Mouse (Mus musculus): ENCODE data around the gene Rab7b.

The Rab7b gene

DNA sequence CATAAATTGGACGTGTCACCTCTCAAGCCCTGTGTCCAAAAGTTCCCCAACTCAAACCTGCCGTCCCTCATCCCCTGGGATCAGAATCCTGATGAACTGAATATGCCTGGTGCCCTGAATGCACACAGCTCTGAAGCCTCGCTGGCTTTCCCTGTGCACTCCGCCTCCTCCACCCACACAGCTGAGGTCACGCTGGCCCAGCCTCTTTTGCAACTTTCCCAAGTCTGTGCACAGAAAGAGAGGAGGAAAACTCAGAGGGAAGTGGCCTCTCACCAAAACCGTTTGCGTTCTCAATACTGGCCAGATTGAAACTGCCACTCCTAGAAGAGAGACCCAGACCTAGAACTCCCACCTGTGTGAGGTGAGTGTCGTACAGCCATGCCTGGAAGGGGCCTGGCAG, at the start of gene Rab7b:
TSS of gene Rab7b (plus strand) at position 221 of the 400 bp plus-strand sequence.
- DNase-seq = no peak

DNA sequence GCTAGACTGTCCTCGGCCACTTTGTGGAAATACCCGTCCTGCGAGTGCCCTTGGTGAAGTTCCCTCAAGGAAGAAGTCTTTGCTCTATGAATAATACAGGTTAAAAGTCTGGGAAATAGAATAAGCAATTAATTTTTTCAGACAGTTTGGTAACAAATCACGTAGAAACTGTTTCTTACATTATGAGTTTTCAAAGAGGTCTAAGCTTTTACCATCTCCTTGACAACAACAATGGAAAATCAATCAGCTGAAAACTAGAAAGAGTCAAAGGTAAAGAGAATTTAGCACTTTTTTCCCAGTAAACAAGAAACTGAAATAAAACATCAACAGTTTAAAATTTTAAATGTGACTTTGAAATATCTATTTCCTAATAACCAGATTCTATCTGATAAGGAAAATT, 48.4 kb upstream of the Rab7b start:
- no peak for DNase-seq

DNA sequence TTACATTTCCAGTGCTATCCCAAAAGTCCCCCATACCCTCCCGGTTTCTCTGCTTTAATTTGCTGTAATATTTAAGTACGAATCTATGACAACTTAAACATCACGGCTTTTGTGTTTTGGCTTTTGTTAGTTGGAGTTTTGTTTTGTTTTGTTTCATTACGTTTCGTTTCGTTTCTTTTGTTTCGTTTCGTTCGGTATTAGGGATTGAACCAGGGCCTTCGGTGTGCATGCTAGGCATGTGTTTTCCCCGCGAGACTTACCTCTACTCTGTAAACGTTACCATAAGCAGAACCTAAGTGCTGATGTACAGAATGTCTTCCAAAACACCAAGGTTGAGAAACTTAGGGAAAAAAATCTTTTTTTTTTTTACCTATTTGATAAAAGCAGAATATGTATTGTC, 46.9 kb upstream of the Rab7b start:
- DNase-seq = no peak

DNA sequence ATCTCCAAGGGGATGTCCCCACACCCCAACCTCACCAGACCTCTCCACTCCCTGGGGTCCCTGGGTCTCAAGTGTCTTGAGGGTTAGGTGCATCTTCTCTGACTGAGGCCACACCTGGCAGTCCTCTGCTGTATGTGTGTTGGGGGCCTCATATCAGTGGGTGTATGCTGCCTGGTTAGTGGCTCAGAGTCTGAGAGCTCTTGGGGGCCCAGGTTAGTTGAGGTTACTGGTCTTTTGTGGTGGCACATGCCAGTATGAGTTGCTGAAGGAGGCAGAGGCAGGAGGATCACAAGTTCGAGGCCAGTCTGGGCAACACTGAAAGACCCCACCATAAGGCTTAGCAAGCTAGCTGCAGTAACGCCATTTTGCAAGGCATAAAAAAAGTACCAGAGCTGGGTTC, 46.2 kb upstream of the Rab7b start:
- no peak for DNase-seq

DNA sequence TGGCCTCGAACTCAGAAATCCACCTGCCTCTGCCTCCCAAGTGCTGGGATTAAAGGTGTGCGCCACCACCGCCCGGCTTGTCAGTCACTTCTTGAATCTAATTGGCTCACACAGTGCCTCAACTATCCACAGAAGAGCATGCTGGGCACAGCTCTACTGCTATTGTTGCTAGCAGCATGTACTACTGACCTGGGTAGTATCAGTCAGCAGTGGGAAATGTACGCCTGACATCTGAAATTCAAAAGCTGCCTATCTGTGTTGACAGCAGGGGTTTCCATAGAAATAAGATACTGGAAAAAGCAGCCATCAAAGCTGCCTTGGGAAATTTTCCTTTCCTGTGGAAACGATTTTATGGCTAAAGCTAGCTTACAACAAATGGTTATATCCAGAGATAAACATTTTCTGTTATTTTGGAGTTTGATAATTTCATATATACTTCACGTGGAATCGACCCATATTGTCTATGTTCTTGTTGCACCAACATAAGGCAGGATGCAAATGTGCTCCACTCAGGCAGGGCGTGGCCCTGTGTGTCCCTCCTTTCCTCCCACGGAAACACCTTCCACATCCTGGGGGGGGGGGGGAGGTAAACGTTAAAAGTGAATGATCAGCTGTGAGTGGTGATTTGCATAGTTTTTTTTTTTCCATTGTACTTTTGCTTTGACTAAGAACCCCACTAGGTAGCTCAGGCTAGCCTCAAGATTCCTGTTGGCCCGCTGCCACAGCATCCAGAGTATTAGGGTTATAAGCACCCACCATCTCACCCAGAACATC, 35.6 kb upstream of the Rab7b start:
- DNase-seq = no peak

DNA sequence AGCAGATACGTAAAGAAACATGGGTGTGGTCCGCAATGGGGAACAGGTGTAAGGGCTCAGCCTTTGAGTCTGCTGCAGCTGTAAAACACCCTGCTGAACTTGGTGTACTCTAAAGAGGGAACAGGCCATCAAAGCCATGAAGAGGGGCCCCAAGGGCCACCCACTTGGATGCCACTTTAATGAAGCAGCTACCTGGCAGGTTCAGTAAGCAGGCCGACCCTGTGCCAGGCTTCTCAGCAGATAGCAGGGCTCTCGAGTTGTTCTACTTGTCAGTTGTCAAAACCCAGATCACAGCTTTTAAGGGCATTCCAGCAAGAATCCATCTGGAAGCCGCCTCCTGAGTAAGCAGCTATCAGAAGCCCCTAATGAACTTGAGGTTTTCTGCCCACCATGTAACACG, 32.9 kb upstream of the Rab7b start:
- DNase-seq = no peak

DNA sequence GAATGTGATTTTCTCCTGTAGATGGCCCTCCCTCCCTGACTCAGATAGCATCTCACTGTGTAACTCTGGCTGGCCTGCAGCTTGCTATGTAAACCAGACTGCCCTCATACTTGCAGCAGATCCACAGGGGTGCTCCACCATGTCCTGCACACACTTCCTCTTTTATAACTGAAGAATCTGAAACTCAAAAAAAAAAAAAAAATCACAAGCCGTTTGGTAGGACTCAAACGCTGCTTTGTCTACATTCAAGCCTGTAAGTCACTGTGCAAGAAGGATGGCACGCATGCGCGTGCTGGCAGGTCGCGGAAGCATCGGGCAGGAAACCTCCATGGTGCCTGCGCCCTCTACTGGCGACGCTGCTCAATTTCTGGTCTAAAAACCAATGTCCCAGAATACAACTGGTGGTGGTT, 30.5 kb upstream of the Rab7b start:
- peak; percentile 89 for DNase-seq

DNA sequence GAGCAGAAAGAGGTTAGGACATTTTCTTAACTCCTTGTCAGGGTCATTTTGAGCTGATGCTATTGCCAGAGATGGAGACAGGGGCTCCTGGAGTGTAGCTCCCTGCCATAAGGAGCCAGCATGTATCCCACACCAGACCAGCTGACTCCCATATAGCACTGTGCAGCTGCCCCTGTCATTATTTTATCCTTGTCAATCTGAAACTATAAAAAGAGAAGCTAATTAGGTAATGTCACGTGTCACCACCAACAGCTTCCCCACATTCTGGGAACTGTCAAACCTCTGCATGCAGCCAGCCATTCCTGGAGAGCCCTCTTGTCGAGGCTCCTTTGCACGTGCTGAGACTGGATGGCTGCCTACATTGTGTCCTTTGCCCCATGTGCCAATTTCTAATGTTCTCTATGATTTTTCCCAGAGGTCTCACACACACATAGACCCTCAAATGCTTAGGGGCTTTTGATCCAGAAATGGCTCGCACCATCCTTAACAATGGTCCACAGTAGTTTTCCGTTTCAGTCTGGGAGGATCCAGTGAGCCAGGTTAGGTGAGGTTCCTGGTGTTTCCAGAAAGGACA, 28.9 kb upstream of the Rab7b start:
- DNase-seq = no peak

DNA sequence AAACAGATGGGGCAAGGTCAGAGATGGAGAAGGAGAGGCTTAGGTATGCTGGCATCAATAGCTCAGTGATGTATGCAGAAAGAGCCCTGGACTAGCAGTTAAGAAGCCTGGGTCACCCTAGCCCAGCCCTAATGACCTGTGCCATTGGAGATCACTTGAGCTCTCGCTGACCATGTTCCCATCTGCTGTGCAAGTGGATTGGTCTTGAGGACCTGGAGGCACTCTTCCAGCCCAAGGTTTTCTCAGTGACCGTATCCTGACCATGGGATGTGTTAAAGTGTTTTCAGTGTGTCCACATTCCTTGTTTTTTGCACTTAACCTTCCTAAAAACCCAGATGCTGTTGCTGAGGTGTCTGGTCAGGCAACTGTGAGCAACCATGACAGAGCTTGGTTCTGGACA, 28.2 kb upstream of the Rab7b start:
- no peak for DNase-seq

DNA sequence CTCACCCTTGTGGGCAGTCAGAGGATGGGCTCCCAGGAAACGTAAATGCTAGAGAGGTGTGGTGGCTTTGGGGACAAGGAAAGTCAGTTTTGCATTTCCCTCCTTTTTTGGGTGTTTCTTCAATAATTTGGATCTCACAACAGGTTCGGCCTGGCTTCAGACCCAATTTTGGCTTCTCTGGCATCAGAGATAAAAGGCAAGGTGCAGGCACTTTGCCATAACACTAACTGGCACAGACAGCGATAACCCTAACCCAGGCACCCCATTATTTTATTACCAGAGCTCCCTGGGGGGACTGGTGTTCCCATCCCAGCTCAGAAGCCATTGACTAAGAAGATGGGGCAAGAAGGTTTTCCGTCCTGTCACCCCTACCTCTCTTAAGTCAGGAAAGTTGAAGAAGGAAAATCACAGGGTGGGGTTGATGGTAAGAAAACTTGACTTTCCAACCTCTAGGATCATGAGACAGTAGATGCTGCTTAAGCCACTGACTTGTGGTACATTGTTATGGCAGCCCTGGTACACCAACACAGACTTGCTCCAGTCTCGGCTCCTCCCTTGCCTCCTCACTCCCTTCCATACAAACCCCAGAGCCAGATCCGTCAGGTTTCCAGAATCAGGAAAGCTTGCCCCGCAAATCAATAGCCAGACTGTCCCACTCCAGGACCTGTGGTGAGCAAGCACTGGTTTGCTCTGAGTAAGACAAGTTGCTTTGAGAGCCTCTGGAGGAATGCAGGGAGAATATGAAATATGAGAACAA, 27.6 kb upstream of the Rab7b start:
- no peak for DNase-seq

DNA sequence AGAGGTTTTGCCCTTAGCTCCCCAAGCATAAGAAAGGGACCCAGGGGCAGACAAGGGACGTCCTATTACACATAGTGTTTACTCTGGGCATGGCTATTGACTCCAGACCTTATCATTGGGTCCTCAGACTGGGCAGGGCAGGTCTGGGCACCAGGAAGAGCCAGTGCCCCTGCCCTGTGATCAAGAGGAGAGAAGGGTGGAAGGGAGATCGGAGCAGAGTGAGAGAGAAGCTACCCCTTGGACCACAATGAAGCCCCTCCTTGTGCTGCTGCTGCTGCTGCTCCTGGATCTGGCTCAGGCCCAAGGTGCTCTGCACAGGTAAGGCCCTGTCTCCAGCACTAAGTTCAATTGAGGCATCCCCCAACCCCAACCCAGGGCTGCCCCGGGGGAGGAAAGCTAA, 26.7 kb upstream of the Rab7b start:
- no peak for DNase-seq

DNA sequence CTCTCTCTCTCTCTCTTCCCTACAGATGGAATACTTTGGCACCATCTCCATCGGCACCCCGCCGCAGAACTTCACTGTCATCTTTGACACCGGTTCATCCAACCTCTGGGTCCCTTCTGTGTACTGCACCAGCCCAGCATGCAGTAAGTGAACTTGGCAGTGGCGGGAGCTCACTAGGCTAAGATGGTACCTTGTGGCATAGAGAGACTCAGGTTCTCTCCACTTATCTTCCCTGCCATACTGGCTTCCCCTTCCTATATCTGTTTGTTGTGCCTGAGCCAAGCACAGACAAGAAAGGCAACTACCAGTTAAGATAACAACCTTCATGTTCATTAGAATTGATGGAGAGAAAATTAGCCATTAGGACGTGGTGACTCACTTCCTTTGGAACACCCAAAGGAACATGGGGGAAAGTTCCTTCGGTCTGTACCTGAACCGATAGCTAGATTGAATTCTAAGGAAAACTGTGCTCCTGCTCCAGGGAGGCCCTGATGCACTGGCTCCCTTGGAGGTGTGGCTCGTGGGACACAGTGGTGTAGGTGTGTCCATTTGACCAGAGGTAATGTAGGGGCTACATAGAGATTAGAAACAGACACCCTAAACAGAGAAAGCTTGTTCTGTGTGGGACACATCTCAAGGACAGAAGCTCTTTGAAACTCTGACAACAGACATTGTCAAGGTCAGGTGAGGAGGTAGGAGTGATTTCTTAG, 25.1 kb upstream of the Rab7b start:
- no peak for DNase-seq

DNA sequence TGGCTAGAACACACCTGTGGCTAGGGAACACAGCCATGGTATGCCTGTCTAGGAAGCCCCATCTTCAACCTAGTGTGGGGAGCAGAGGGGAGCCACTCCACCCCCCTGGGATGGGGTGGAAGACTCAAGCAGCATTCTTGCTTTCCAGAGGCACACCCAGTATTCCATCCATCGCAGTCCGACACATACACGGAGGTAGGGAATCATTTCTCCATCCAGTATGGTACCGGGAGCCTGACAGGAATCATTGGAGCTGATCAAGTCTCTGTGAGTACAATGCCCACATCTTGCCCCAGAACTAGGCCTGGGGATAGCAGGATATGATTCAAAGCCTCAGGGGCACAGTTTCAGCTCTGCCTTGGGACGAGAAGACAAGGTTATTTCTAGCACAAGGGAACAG, 24.4 kb upstream of the Rab7b start:
- no peak for DNase-seq

DNA sequence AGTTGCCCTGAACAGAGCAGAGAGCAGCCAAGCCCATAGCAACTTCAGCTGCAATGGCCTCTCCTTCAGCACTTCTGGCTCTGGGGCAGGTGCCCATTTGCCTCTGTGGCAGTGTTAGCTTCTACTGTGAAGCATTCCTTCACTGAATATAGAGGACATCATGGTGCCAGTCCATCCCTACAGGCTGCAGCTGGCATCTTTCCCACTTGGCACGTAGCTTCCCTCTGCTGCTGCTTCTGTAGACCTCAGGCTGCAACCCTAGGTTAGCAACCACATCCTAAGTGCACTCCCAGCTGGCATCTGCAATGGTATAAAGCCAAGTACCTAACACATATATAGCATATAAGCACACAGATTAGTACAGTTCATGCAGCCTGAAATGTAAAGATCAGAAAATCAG, 22.6 kb upstream of the Rab7b start:
- no peak for DNase-seq

DNA sequence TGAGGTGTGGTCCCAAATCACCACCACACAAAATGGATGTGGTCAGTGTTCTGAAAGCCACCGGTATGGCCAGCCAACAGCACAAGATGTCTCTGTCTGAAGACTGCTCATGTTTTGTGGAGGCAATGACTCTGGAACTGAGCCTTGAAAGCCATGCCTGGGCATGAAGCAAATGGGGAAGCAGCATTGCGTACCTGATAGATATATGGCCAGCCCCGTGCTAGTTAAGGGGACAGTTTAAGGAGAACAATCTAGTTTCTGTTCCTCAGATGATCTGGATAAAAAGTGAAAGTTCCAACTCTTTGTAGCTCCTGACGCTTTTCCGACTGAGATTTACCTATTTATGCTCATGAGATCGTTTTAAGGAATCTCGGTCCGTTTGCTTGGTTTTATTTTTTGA, 17.4 kb upstream of the Rab7b start:
- DNase-seq = no peak

DNA sequence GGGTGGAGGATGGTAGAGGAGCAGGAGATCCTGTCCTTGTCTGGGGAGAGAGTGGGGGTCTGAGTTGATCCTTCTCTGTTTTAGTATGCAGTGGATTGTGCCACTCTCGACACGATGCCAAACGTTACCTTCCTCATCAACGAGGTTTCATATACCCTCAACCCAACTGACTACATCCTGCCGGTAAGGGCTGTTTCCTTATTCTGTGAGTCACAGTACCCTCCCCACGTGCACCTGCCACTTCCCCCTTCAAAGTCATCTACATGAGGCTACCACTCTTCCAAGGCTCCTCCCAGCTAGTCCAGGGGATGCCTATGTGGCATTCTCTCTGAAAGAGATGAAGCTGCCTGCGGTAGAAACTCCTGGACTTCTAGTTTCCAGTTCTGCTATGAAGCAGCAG, 16.1 kb upstream of the Rab7b start:
- DNase-seq = no peak

DNA sequence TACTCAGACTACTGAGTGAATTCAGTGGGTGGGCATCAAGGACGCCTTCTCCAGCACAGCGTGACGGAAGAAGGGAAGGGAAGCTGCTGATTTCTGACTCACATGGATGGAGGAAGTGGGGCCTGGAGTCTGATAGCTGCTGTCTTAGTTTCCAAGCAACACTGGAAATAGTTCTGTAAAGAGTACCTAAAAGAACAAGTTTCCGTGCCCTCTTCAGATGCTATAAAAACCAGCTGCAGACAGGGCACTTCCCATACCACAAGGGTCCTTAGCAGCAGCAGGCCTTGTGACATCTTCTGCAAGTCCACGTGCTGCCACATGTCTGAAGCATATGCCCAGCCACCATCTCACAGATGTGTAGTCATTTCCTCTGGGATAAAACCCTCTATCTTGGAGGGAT, 8.9 kb upstream of the Rab7b start:
- DNase-seq = no peak

DNA sequence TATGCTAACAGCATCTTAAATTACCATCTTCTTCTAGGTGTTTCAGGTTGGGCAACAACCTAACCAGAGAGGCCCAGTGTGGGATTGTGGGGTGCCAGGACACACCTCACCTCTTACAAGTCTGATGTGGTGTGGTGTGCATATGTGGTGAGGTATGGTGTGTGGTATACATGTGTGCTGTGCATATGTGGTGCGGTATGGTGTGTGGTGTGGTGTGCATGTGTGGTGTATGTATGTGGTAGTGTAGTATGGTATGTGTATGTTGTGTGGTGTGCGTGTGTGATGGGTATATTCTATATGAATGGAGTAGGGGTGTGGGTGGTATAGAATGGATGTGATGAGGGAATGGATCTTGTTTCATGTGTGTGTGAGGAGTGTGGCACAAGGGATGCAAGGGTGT, 756 bp upstream of the Rab7b start:
- DNase-seq = no peak

DNA sequence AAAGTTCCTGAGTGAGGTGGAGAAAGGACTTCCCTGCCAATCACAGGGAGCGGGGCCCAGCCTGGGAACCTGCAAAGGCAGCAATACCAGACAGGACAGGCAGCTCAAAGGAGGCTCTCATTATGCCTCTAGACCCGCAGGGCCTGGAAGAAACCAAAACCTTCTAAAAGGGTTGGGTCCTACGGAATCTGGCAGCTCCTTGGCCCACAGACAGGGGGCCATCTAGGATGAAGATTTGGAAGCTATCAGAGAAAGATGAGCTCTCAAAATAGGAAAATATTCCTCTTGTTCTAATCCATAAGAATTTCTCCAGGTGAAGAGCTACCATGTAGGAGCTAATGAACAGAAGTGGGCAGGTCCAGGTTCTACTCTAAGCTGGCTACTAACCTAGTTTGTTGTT, 521 bp downstream of the Rab7b start:
- no peak for DNase-seq

DNA sequence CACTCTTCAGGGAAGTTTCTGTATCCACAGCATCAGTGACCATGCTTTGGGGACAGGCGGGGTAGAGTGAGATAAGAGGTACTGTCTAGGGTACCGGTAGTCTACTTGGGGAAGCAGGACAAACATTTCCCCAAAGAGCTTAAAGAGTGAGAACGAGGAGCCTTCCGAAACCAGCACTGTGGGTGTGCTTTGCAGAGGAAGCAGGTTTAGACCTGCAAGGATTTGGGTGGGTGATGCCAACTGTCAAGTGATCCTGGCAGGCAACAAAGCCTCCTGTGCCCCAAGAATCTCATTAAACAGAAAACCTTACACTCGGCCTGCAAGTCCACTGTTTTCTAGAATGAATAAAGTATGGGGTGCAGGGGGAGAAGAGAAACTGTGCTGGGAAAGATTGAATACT, 1.4 kb downstream of the Rab7b start:
- no peak for DNase-seq

DNA sequence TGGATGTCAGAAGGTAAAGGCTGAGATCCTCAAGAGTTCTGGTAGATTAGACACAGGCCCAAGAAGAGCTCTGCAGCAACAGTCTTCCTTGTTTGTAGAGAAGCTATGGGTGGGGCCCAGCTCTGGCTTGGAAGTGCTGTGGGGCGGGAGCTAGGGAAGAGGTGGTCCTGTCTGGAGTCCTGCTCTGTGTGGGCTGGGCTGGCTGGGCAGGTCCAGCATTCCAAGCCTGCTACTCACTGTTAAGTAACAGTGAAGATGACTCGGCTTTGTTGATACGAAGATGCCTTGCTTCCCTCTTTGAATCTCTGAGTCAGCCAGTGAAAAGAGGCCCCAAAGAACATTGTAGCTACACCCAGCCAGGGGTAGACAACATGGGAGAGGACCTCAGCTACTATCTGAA, 1.9 kb downstream of the Rab7b start:
- DNase-seq = no peak

DNA sequence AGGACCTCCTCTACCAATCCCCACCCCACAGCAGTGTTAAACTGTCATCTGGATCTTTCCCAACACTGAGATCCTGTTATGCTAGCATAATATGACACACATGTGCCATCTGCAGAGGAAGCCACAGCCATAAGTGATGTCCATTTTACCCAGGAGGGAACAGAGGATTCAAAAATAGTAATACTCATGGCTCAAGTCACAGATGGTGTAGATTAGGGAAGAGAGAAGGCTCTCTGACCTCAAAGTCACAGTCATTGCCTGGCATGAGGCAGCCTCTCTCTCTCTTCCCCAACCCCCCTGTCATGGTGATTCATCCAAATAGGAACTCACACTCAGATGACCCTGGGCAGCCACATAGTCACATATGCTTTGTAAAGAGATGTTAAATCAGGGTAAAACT, 2.9 kb downstream of the Rab7b start:
- DNase-seq = no peak

DNA sequence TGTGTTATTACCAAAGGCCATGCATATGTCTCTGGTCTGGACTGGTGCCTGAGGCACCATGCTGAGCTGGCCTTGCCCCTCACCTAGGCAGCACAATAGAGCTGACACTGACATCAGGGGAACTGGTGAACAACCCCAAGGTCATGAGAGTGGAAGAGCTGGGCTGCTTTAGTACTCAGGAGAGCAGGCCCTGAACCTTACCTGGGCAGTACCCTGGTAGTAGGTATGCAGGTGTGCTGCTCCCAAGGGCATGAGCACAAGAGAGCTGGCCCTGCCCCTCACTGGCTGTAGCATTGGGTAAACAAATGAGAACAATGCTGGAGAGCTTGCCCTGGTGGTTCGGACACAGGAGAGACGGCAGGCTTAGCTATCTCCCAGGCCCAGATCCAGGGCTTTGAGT, 6.8 kb downstream of the Rab7b start:
- DNase-seq = no peak

DNA sequence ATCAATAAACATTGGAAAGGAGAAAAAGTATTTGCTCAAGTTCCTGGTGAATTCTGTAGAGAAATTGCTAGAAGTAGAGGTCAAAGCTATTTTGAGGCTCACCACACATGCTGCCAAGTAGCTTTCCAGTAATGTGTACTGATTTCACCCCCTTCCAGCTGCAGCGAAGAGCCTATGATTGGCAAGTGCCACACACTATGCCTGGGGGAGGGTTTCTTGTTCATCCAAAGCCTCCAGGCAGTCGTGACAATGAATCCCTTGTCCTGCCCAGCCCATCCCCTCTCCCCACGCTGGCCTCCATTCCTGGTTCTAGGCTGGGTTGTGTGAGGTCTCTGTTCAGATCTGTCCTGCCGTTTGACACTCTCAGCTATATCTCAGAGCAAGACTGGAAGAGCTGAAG, 7.8 kb downstream of the Rab7b start:
- peak; percentile 15 for DNase-seq

Measured in cerebellum, adult 9-11 months (tissue).